Mouse (Mus musculus): ENCODE data around the gene Trpv4. TPM values are rescaled to one million over a fixed set of nuclear protein-coding genes. Genes with fewer than 3 reads are reported as not detected.

The Trpv4 gene
- polyA plus RNA-seq (2014; fragmentation: Illumina TruSeq; extraction: RNeasy Lipid Tissue Mini Kit (QIAGEN cat#74804); ENCODE audit: low read depth, low replicate concordance) = 13.2 TPM

GRCm38 (mm10) chr5:114658255-114658654 is at the start of gene Trpv4:
TSS of gene Trpv4 (minus strand) at chr5:114658421.

GRCm38 (mm10) chr5:114707265-114708068 is 49.2 kb upstream of the Trpv4 start, which contains the start of gene Tchp:
TSS of gene Tchp (plus strand) at chr5:114707760.

GRCm38 (mm10) chr5:114690633-114691567 is 32.7 kb upstream of the Trpv4 start, which contains the start of gene Gltp:
TSS of gene Gltp (minus strand) at chr5:114690984.

Other genes with a start within 250 kb of the Trpv4 start
- gene Mmab, start 214.4 kb downstream of the Trpv4 start, polyA plus RNA-seq (2014; fragmentation: Illumina TruSeq; extraction: RNeasy Lipid Tissue Mini Kit (QIAGEN cat#74804); ENCODE audit: low read depth, low replicate concordance) = 19.0 TPM
- gene Mvk, start 214.2 kb downstream of the Trpv4 start, polyA plus RNA-seq (2014; fragmentation: Illumina TruSeq; extraction: RNeasy Lipid Tissue Mini Kit (QIAGEN cat#74804); ENCODE audit: low read depth, low replicate concordance) = 27.0 TPM
- gene Fam222a, start 90.4 kb downstream of the Trpv4 start, polyA plus RNA-seq (2014; fragmentation: Illumina TruSeq; extraction: RNeasy Lipid Tissue Mini Kit (QIAGEN cat#74804); ENCODE audit: low read depth, low replicate concordance) = 1.6 TPM
- 68.7 TPM for gene Gltp, start 32.6 kb upstream of the Trpv4 start, polyA plus RNA-seq (2014; fragmentation: Illumina TruSeq; extraction: RNeasy Lipid Tissue Mini Kit (QIAGEN cat#74804); ENCODE audit: low read depth, low replicate concordance)
- gene Tchp, start 49.3 kb upstream of the Trpv4 start, polyA plus RNA-seq (2014; fragmentation: Illumina TruSeq; extraction: RNeasy Lipid Tissue Mini Kit (QIAGEN cat#74804); ENCODE audit: low read depth, low replicate concordance) = 11.3 TPM
- gene Ankrd13a, start 116.3 kb upstream of the Trpv4 start, polyA plus RNA-seq (2014; fragmentation: Illumina TruSeq; extraction: RNeasy Lipid Tissue Mini Kit (QIAGEN cat#74804); ENCODE audit: low read depth, low replicate concordance) = 52.9 TPM
- gene Git2, start 117.1 kb upstream of the Trpv4 start, polyA plus RNA-seq (2014; fragmentation: Illumina TruSeq; extraction: RNeasy Lipid Tissue Mini Kit (QIAGEN cat#74804); ENCODE audit: low read depth, low replicate concordance) = 27.9 TPM
- 171 TPM for gene 1500011B03Rik, start 165.0 kb upstream of the Trpv4 start, polyA plus RNA-seq (2014; fragmentation: Illumina TruSeq; extraction: RNeasy Lipid Tissue Mini Kit (QIAGEN cat#74804); ENCODE audit: low read depth, low replicate concordance)
- gene 4930519G04Rik, start 195.2 kb upstream of the Trpv4 start, polyA plus RNA-seq (2014; fragmentation: Illumina TruSeq; extraction: RNeasy Lipid Tissue Mini Kit (QIAGEN cat#74804); ENCODE audit: low read depth, low replicate concordance) = 0.60 TPM
- not detected for gene Gm9936, start 200.3 kb upstream of the Trpv4 start, polyA plus RNA-seq (2014; fragmentation: Illumina TruSeq; extraction: RNeasy Lipid Tissue Mini Kit (QIAGEN cat#74804); ENCODE audit: low read depth, low replicate concordance)
- 20.2 TPM for gene Oasl2, start 238.5 kb upstream of the Trpv4 start, polyA plus RNA-seq (2014; fragmentation: Illumina TruSeq; extraction: RNeasy Lipid Tissue Mini Kit (QIAGEN cat#74804); ENCODE audit: low read depth, low replicate concordance)

All from adipose tissue, adult 10 weeks (tissue).